Mouse (Mus musculus) forebrain, embryonic 13.5 days (tissue): ENCODE data around the gene Tom1l2. TPM values are rescaled to one million over a fixed set of nuclear protein-coding genes. Genes with fewer than 3 reads are reported as not detected.

Experiments used
- ATAC-seq: fragments of 200-750 bp; cut with Nextera tagmentation; 2 replicates; pipeline ENCODE4 v1.8.0; 2017
- H3K27ac ChIP-seq: fragments of 300-500 bp; sonication (generic); 2 replicates; pipeline ENCODE4 v1.5.1; 2015; ENCODE audit warnings: inconsistent platforms, mild to moderate bottlenecking, moderate library complexity
- H3K27me3 ChIP-seq: fragments of 300-500 bp; sonication (generic); 2 replicates; pipeline ENCODE4 v1.6.1; 2015; ENCODE audit warnings: mild to moderate bottlenecking, inconsistent platforms
- H3K36me3 ChIP-seq: fragments of 300-500 bp; sonication (generic); 2 replicates; pipeline ENCODE4 v1.6.1; 2015; ENCODE audit warnings: mild to moderate bottlenecking, inconsistent platforms; ENCODE audit not compliant: poor library complexity, severe bottlenecking
- H3K4me1 ChIP-seq: fragments of 300-500 bp; sonication (generic); 2 replicates; pipeline ENCODE4 v1.6.1; 2015; ENCODE audit warnings: inconsistent platforms
- H3K4me2 ChIP-seq: fragments of 300-500 bp; sonication (generic); 2 replicates; pipeline ENCODE4 v1.6.1; 2015; ENCODE audit warnings: inconsistent platforms, mild to moderate bottlenecking, moderate library complexity
- H3K4me3 ChIP-seq: fragments of 300-500 bp; sonication (generic); 2 replicates; pipeline ENCODE4 v1.5.1; 2015; ENCODE audit warnings: mild to moderate bottlenecking, inconsistent platforms
- H3K9ac ChIP-seq: fragments of 300-500 bp; sonication (generic); 2 replicates; pipeline ENCODE4 v1.6.1; 2015; ENCODE audit warnings: mild to moderate bottlenecking, inconsistent platforms
- H3K9me3 ChIP-seq: fragments of 300-500 bp; sonication (generic); replicated peaks from 2 replicates; pipeline ENCODE4 v1.6.1; 2016; ENCODE audit warnings: inconsistent platforms
- WGBS: fragments of 180-500 bp; shearing (Covaris S2); methylation state at CpG from one replicate; pipeline ENCODE4 v1.1.7; 2015; 5-methylcytosine and 5-hydroxymethylcytosine counted together
- polyA plus RNA-seq: library from polyadenylated mRNA; unstranded; fragments of >200 nt; fragmentation: Nextera tagmentation; extraction: Ambion mirVana; gene quantifications from 2 replicates; pipeline ENCODE4 v1.2.1, GENCODE M21; 2015

Tom1l2 gene
- polyA plus RNA-seq, 1 experiment from 2014 or later, result 29.7 TPM

DNA sequence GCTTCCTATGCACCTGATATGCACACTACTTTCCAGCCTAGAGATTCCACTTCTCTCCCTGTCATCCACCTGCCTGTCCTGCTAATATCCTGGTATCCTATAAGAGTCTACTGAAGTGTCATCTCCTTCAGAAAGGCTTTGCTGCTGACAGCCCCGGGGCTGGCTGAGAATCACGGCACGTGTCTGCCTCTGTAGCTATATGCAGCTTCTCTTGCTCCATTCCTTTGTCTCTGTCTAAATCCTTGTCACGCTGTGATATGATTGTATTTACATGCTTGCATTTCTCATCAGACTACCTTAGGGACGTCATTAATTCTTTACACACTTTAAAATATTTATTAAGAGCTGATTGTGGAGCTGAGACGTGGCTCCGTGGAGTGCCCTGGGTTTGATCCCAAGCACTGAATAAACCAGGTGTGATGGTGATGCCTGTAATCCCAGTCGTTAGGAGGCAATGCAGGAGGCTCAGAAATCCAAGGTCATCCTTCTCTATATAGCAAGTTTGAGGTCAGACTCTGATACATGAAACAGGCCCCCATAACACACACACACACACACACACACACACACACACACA is 75.5 kb downstream of the Tom1l2 start:
- Histone ChIP-seq H3K36me3 (0 out of 2 replicates have a peak, but pooled peaks cover 5% of the 10 kb centered on the region), H3K9ac (no peak overlapping the region), H3K27ac (peak overlapping the region; percentile 44; the same call in 1 of the 2 replicates), H3K27me3 (no peaks in the 10 kb centered on the region), H3K4me1 (peaks cover 14% of the 10 kb centered on the region), H3K4me3 (no peak overlapping the region), H3K9me3 (no peaks in the 10 kb centered on the region), H3K4me2 (no peak overlapping the region)
- 75% methylated on average over 8 of the region's 8 CpGs for WGBS
- ATAC-seq, result no peak

DNA sequence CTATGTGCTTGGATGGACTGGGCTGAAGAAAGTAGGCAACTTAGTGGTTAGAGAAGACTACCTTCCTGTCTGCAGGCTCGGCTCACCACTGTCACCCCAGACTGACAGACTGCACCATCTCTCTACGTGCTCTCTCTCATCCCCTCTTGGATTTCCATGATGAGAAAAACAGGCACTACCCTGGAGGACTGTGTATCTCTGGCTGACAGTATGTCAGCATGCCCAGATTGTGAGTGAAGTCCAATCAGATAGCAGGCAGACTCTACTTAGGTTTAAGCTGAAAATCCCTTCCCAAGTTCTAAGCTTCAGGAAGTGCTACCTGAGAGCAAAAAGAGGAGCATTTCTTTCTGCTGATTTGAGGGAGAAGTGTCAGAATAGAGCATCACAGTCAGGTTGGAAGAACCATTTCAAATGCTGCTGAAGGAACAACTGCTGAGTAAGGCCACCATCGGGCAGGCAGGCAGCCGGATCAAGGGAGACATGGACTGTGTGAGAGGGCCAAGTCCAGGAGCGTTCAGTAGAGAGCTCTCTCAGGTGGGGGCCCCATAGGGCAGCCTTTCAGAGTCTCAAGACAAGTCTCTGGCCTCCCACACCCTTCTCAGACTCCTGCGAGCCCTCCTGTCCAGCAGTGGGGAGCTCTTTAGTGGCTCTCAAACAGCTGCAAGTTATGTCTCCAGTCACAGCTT is 76.2 kb downstream of the Tom1l2 start:
- 88% methylated on average over 6 of the region's 6 CpGs for WGBS
- Histone ChIP-seq H3K4me3 (no peak overlapping the region), H3K9me3 (no peaks in the 10 kb centered on the region), H3K36me3 (0 out of 2 replicates have a peak, but pooled peaks cover 5% of the 10 kb centered on the region), H3K27ac (no peak overlapping the region), H3K4me1 (peaks cover 14% of the 10 kb centered on the region), H3K27me3 (no peaks in the 10 kb centered on the region), H3K9ac (no peak overlapping the region), H3K4me2 (no peak overlapping the region)
- ATAC-seq, result no peak

DNA sequence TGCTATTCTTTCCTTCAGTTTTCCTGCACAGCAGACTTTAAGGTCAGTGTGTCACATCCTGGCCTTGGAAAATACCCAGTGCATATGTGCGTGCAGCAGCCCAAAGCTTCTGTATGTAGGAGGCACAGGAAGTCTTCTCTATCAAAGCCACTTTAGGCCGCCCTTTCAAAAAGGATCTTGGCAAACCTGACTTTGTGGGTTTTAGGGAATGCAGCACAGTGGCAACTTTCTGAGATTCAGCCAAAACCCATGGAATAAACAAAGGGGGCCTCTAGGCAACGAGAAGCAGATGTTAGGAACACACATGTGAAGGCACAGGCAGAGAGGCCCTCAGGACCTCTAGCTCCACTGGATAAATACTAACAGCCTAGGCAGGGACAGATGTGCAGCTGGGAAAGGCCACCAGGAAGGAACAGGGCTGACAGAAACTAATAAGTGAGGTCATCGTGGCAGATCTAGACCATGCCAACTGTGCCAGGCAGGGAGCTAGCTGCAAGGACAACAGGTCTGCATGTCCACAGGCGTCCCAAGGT is 79.4 kb downstream of the Tom1l2 start:
- Histone ChIP-seq H3K27ac (0 out of 2 replicates have a peak overlapping the region, but pooled peaks have one; percentile 0), H3K4me2 (no peak overlapping the region), H3K36me3 (peaks cover 19% of the 10 kb centered on the region), H3K9me3 (no peaks in the 10 kb centered on the region), H3K9ac (no peak overlapping the region), H3K27me3 (no peaks in the 10 kb centered on the region), H3K4me1 (peaks cover under 1% of the 10 kb centered on the region; the same call in 1 of the 2 replicates), H3K4me3 (no peak overlapping the region)
- 80% methylated on average over 5 of the region's 5 CpGs for WGBS
- ATAC-seq, result no peak

DNA sequence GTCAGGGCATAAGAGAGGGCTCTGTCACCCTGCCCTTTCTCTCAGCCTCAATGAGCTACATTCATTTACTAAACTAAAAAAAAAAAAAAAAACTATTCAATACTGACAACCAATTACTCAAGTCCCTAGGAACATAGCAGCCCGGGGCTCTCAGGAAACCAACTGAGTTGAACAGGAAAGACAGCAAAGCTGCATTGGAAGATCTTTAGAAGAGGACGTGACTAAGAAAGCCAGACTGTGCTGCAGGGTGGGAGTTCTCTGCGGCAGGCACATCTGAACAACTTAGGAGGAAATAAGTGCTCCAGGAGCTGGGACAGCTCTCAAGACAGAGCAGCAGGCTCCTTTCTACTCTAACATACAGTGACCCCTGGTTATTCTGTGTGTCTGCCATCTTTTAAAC is 84.1 kb downstream of the Tom1l2 start:
- Histone ChIP-seq H3K4me2 (no peak overlapping the region), H3K9me3 (no peaks in the 10 kb centered on the region), H3K36me3 (peaks cover 18% of the 10 kb centered on the region), H3K27me3 (no peaks in the 10 kb centered on the region), H3K4me3 (no peak overlapping the region), H3K4me1 (peaks cover 18% of the 10 kb centered on the region), H3K9ac (no peak overlapping the region), H3K27ac (no peak overlapping the region)
- no peak for ATAC-seq
- WGBS, result 49% methylated on average over 3 of the region's 3 CpGs

DNA sequence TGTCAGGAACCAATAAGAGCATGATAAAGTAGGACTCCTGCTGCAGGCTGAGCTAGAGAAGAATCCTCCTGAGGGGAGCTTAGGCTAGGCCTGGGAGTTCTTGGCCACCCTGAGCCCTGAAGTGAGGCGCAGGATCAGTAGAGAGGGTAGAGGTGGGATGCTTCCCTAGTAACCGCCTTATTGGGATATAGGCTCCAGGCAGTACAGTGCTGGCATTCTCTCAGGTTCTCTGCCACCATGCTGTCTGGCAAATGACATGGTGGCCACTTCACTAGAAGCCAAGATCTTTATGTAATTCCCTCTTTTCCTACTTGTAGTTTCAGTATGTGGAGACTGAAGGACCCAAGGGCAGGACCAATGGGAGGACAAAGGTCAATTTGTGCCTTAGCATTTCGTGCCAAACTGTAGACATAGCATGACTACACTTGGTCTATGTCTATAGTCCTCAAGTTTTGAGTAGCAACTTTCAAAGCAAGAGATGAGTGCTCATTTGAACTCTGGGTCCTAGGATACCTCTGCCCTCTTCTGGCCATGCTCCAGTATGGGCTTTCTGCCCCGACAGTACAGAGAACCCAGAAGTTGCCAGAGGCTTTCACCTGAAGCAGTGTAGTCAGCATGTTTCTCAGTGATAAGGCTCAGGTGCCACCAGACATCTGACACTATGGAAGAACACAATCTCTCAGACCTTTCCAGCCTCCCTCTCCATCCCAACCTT is 87.3 kb downstream of the Tom1l2 start:
- Histone ChIP-seq H3K4me3 (no peak overlapping the region), H3K9ac (no peak overlapping the region), H3K4me2 (no peak overlapping the region), H3K27ac (no peak overlapping the region), H3K27me3 (no peaks in the 10 kb centered on the region), H3K4me1 (peaks cover 25% of the 10 kb centered on the region), H3K9me3 (no peaks in the 10 kb centered on the region), H3K36me3 (peaks cover 14% of the 10 kb centered on the region)
- 91% methylated on average over 4 of the region's 4 CpGs for WGBS
- ATAC-seq, result no peak

DNA sequence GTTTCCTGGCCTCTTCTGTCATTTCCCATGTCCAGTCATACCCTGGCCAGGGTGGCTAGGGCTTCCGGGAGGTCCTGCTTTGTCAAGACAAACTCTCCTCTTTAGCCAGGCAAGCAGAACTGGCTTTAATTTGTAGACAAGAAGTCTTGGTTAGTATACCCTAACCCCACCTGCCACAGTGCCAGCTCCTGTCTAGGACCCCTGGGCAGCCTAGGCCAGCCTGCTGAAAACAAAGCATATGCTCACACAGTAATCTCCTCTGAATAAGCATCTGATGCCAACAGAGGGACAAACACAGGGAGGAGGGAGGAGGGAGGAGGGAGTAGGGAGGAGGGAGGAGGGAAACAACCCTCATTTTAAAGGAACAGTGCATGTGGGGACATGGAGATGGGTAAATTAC is 88.1 kb downstream of the Tom1l2 start:
- H3K27me3 ChIP-seq, result no peaks in the 10 kb centered on the region
- no peak overlapping the region for H3K4me3 ChIP-seq
- peaks cover 8% of the 10 kb centered on the region; the same call in 1 of the 2 replicates for H3K36me3 ChIP-seq
- H3K27ac ChIP-seq, result no peak overlapping the region; the same call in 1 of the 2 replicates
- no peak overlapping the region for H3K4me2 ChIP-seq
- peaks cover 25% of the 10 kb centered on the region for H3K4me1 ChIP-seq
- no peaks in the 10 kb centered on the region for H3K9me3 ChIP-seq
- 0 out of 2 replicates have a peak, but pooled peaks have one; percentile 53 for ATAC-seq
- WGBS, result 81% methylated on average over 1 of the region's 1 CpGs
- H3K9ac ChIP-seq, result no peak overlapping the region

DNA sequence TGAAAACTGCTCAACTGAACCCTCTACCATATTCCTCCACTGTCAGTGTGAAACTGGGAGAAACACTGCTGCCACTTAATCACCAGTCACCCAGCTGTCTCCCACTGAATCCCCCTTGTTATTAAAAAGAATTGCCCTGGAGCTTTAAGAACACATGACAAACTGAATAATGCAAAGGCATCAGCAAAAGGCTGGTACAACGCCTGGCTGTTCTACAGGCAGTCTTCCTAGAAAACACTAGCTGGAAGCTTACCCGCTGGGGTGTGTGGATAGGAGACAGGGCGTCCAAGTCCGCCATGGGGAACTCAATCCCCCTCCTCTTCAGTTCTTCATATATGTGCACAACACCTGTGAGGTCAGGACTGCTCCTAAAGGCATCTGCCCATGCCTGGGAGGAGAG is 90.3 kb downstream of the Tom1l2 start:
- 81% methylated on average over 4 of the region's 4 CpGs for WGBS
- peak overlapping the region; percentile 11; the same call in 1 of the 2 replicates for H3K27ac ChIP-seq

DNA sequence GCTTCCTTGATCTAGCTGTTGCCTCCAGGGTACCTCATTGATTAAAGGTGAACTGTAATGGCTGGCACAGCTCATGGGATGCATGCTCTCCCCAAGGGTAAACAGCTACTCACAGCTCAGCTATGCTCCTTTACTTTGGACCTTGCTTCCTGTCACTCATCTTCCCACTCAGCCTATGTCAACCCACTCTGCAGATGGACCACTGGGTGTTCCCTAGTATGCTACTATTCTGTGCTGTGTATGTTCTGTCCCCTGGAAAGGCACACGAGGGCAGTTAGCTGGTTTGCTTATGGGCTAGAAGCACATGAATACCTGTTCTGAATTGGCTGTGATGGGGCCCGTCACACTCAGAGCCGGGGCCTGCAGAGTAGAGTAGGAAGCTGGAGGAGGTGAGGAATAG is 92.0 kb downstream of the Tom1l2 start:
- no peaks in the 10 kb centered on the region for H3K9me3 ChIP-seq
- H3K36me3 ChIP-seq, result peaks cover 15% of the 10 kb centered on the region; the same call in 1 of the 2 replicates
- WGBS, result 86% methylated on average over 3 of the region's 3 CpGs
- H3K27ac ChIP-seq, result no peak overlapping the region
- H3K4me1 ChIP-seq, result peaks cover 36% of the 10 kb centered on the region
- H3K4me3 ChIP-seq, result no peak overlapping the region
- ATAC-seq, result no peak
- H3K27me3 ChIP-seq, result no peaks in the 10 kb centered on the region
- no peak overlapping the region for H3K9ac ChIP-seq
- H3K4me2 ChIP-seq, result no peak overlapping the region

More for the DNA sequence above, 90.3 kb downstream of the Tom1l2 start:
- H3K4me2 ChIP-seq, result no peak overlapping the region
- no peak overlapping the region for H3K9ac ChIP-seq
- peaks cover 25% of the 10 kb centered on the region for H3K4me1 ChIP-seq
- no peak overlapping the region for H3K4me3 ChIP-seq
- H3K36me3 ChIP-seq, result peaks cover 13% of the 10 kb centered on the region; the same call in 1 of the 2 replicates
- ATAC-seq, result no peak
- no peaks in the 10 kb centered on the region for H3K27me3 ChIP-seq
- no peaks in the 10 kb centered on the region for H3K9me3 ChIP-seq

DNA sequence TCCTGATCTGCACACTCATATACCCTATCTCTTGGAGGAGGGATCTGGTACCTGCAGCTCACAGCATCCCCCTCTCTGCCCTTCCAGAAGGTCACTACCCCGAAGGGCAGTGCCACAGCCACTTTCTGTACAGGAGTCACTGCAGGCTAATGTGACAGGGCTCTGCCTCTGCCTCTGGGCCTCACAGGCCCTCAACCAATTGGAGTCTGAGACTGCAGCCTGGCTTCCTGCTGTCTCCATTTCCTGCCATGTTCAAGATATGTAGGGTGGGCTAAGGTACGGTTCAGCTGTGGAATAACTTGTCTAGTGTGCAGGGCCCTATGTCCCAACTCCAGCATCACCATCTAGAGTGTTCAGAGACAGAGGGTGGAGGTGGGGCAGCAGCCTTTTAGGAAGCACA is 95.0 kb downstream of the Tom1l2 start:
- H3K4me2 ChIP-seq, result no peak overlapping the region
- H3K27ac ChIP-seq, result no peak overlapping the region
- H3K4me1 ChIP-seq, result peaks cover 34% of the 10 kb centered on the region
- no peaks in the 10 kb centered on the region for H3K27me3 ChIP-seq
- WGBS, result 83% methylated on average over 2 of the region's 2 CpGs
- peaks cover 15% of the 10 kb centered on the region; the same call in 1 of the 2 replicates for H3K36me3 ChIP-seq
- no peak overlapping the region for H3K9ac ChIP-seq
- H3K4me3 ChIP-seq, result no peak overlapping the region
- no peaks in the 10 kb centered on the region for H3K9me3 ChIP-seq
- no peak for ATAC-seq

DNA sequence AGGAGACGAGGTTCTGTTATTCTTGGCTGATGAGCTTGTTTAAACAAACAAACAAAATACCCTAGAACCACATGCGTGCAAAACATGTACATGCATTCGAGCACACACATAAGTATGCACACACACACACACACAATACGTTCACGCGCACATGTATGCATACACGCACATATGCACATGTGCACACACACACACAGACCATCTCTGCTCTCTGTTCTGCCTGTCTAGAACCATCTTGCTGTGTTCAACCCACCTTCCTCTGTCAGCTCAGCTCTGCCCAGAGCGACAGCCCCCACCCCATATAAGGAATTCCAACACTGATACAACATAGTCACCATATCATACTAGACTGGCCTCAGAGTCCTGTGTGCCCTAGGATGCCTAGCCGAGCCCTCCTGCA is 96.0 kb downstream of the Tom1l2 start:
- no peaks in the 10 kb centered on the region for H3K27me3 ChIP-seq
- H3K9ac ChIP-seq, result no peak overlapping the region
- no peaks in the 10 kb centered on the region for H3K9me3 ChIP-seq
- peak overlapping the region; percentile 45; the same call in 1 of the 2 replicates for H3K27ac ChIP-seq
- H3K4me3 ChIP-seq, result no peak overlapping the region
- H3K4me2 ChIP-seq, result no peak overlapping the region
- WGBS, result 91% methylated on average over 9 of the region's 9 CpGs
- H3K36me3 ChIP-seq, result peaks cover 15% of the 10 kb centered on the region; the same call in 1 of the 2 replicates
- 0 out of 2 replicates have a peak, but pooled peaks have one; percentile 13 for ATAC-seq
- H3K4me1 ChIP-seq, result peaks cover 27% of the 10 kb centered on the region

DNA sequence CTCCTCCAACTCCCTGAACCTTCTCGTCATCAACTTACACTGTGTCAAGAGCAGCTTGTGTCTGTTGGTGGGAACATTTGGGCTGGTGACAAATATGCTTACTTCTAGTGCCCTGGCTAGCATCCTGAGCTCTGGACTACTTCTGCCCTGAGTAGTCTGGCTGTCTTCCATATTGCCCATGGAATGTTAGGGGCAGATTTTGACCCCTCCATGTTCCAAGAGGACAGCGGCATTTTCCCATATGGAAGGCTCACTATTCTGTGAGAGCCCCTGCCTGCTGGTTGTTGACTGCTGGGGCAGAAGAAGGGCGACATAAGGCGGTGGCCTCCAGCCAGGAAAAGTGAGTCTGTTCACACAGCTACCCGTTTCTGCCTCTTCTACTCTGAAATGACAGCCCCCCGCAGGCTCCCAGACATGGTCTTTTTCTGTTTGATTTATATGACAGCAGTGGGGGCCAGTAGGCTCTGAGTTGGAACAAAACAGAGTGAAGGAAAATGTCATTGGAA is 96.5 kb downstream of the Tom1l2 start:
- WGBS, result 73% methylated on average over 6 of the region's 6 CpGs
- Histone ChIP-seq H3K27me3 (no peaks in the 10 kb centered on the region), H3K4me3 (no peak overlapping the region), H3K36me3 (peaks cover 15% of the 10 kb centered on the region; the same call in 1 of the 2 replicates), H3K4me2 (no peak overlapping the region), H3K4me1 (peaks cover 27% of the 10 kb centered on the region), H3K9ac (no peak overlapping the region), H3K9me3 (no peaks in the 10 kb centered on the region), H3K27ac (peak overlapping the region; percentile 45)
- peak; percentile 45; the same call in 1 of the 2 replicates for ATAC-seq
